Mouse (Mus musculus) testis, adult 2 months (tissue): Measurements from ENCODE around the gene Gtpbp2. TPM values are rescaled to one million over a fixed set of nuclear protein-coding genes. Genes with fewer than 3 reads are reported as not detected.

Source experiments
- H3K27ac ChIP-seq: fragments of 200-500 bp; 2 replicates; pipeline ENCODE4 v1.5.1; 2012; ENCODE audit warnings: low read depth, low read length; ENCODE audit not compliant: control insufficient read depth, insufficient read depth
- H3K27me3 ChIP-seq: fragments of 200-500 bp; 2 replicates; pipeline ENCODE4 v1.6.1; 2012; ENCODE audit warnings: mild to moderate bottlenecking, low read length, moderate library complexity; ENCODE audit not compliant: control insufficient read depth, insufficient read depth
- H3K36me3 ChIP-seq: fragments of 200-500 bp; 2 replicates; pipeline ENCODE4 v1.6.1; 2012; ENCODE audit warnings: mild to moderate bottlenecking, low read length; ENCODE audit not compliant: control insufficient read depth, insufficient read depth
- H3K4me1 ChIP-seq: fragments of 200-500 bp; 2 replicates; pipeline ENCODE4 v1.6.1; 2012; ENCODE audit warnings: low read length; ENCODE audit not compliant: control insufficient read depth, insufficient read depth
- H3K4me3 ChIP-seq: fragments of 200-500 bp; 2 replicates; pipeline ENCODE4 v1.5.1; 2012; ENCODE audit warnings: low read depth, mild to moderate bottlenecking, low read length, moderate library complexity, mixed read lengths; ENCODE audit not compliant: control insufficient read depth
- CTCF ChIP-seq: fragments of 200-500 bp; IDR thresholded peaks from 2 replicates; pipeline ENCODE4 v1.5.1; 2012; ENCODE audit warnings: low read depth, mild to moderate bottlenecking, inconsistent platforms, low read length, moderate library complexity; ENCODE audit not compliant: control insufficient read depth, insufficient read depth, insufficient replicate concordance
- POLR2A ChIP-seq: fragments of 200-500 bp; IDR thresholded peaks from 2 replicates; pipeline ENCODE4 v1.6.1; 2012; ENCODE audit warnings: low read depth, mild to moderate bottlenecking, inconsistent platforms, low read length, moderate library complexity; ENCODE audit not compliant: control insufficient read depth
- polyA plus RNA-seq: library from polyadenylated mRNA; depleted of rRNA; stranded (reverse); fragments of >200 nt; gene quantifications from 2 replicates; pipeline ENCODE4 v1.2.3, GENCODE M21; 2012

The Gtpbp2 gene
- polyA plus RNA-seq, 1 experiment, result 149 TPM

DNA sequence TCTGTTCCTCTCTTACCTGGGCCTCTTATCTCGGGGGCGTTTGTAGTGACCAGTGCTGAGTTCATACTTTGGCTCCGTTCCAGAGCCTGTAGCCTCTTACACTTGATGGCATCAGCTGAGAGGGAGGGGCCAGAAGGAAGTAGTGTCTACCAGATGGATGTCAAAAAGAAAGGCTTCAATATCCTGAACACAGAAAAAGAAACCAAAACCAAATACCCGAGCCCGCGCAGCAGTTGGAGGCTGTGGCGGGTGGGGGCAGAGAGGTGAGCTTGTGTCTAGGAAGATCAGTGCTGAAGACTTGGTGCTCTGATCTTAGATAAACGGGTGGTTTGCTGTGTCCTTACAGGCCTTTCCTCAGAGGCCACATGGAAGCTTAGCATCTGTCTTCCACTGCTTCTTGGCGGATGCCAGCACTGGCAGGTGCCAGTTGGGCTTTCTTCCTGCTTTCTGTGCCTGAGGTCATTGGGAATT is 2.2 kb downstream of the Gtpbp2 start:
- TF ChIP-seq CTCF (no peak), POLR2A (no peak)
- Histone ChIP-seq H3K4me3 (peak overlapping the region; percentile 32), H3K36me3 (no peaks in the 10 kb centered on the region; the same call in 1 of the 2 replicates), H3K27ac (no peak overlapping the region), H3K27me3 (no peaks in the 10 kb centered on the region), H3K4me1 (peaks cover 6% of the 10 kb centered on the region)

DNA sequence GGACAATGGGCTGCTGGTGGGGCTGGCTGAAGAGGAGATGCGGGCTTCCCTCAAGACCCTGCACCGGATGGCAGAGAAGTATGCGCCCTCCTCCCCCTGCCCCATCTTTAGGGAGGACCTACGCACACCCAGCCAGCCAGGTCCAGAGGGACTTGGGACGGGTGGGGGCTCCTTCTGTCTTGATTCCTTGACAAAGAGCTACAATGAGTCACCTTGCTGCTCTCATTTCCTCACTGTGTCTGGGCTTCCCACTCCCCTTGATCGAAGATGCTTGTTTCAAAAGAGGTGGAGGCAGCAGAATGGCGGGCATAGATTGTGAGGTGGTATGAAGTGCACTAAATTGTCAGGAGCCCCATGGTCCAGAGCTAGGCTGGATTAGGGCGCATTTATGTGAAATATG is 3.5 kb downstream of the Gtpbp2 start:
- H3K27me3 ChIP-seq, result no peaks in the 10 kb centered on the region
- TF ChIP-seq POLR2A (no peak), CTCF (no peak)
- no peaks in the 10 kb centered on the region; the same call in 1 of the 2 replicates for H3K36me3 ChIP-seq
- H3K27ac ChIP-seq, result no peak overlapping the region
- H3K4me3 ChIP-seq, result no peak overlapping the region
- peaks cover 6% of the 10 kb centered on the region for H3K4me1 ChIP-seq

DNA sequence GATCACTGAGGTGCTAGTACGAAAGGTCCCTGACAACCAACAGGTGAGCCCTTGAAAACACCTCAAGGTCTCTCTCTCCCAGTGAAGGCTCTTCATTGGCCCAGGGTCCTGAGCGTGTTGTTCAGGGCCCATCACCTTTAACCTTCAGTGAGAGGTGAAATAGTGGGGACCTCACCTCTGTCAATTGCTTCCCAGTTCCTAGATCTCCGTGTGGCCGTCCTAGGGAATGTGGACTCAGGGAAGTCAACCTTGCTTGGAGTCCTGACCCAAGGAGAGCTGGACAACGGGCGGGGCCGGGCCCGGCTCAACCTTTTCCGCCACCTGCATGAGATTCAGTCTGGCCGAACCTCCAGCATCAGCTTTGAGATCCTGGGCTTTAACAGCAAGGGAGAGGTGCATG is 4.0 kb downstream of the Gtpbp2 start:
- Histone ChIP-seq H3K36me3 (no peaks in the 10 kb centered on the region; the same call in 1 of the 2 replicates), H3K27me3 (no peaks in the 10 kb centered on the region), H3K27ac (no peak overlapping the region), H3K4me3 (no peak overlapping the region), H3K4me1 (peaks cover 6% of the 10 kb centered on the region)
- TF ChIP-seq CTCF (no peak), POLR2A (no peak)

DNA sequence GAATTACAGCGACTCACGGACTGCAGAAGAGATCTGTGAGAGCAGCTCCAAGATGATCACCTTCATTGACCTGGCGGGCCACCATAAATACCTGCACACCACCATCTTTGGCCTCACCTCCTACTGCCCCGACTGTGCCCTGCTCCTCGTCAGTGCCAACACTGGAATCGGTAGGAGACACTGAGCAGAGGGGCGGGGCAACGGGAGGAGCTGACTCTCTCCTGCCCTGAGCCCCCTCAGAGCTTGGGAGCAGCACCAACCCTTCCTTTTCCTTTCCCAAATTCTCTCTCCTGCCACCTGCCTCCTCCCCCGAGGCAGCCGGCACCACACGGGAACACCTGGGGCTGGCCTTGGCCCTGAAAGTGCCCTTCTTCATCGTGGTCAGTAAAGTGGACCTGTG is 4.6 kb downstream of the Gtpbp2 start:
- Histone ChIP-seq H3K27ac (no peak overlapping the region), H3K27me3 (no peaks in the 10 kb centered on the region), H3K4me1 (no peaks in the 10 kb centered on the region; the same call in 1 of the 2 replicates), H3K4me3 (no peak overlapping the region), H3K36me3 (no peaks in the 10 kb centered on the region; the same call in 1 of the 2 replicates)
- no peak for TF ChIP-seq CTCF
- TF ChIP-seq POLR2A, result no peak

DNA sequence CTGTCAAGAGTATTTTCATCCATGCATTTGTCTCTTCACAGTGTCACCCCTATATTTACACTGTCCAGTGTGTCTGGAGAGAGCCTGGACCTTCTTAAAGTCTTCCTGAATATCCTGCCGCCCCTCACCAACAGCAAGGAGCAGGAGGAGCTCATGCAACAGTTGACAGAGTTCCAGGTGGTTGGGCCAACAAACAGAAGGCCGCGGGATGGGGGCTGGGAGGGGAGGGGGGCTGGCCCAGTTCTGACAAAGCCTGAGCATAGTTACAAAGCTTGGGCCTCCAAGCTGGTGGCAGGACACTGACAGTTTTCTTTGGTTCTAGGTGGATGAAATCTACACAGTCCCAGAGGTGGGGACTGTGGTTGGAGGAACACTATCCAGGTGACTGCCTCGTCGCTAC is 5.4 kb downstream of the Gtpbp2 start:
- TF ChIP-seq POLR2A (no peak), CTCF (no peak)
- H3K27me3 ChIP-seq, result no peaks in the 10 kb centered on the region
- H3K4me1 ChIP-seq, result no peaks in the 10 kb centered on the region; the same call in 1 of the 2 replicates
- H3K36me3 ChIP-seq, result no peaks in the 10 kb centered on the region; the same call in 1 of the 2 replicates
- H3K4me3 ChIP-seq, result no peak overlapping the region
- H3K27ac ChIP-seq, result no peak overlapping the region

DNA sequence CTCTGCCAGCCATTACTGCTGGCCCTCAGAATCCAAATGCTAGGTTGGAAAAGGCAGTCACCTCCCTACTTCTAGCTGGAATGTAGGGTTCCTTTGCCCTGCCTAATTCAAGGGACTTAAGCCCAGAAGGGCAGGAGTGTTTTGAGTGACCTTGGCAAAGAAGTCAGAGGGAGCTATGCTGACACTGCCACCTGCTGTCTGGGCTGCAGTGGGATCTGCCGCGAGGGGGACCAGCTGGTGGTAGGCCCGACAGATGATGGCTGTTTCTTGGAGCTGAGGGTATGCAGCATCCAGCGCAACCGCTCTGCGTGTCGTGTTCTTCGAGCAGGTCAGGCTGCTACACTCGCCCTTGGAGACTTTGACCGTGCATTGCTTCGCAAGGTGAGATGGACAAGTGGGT is 6.2 kb downstream of the Gtpbp2 start:
- Histone ChIP-seq H3K4me3 (no peak overlapping the region), H3K4me1 (no peaks in the 10 kb centered on the region), H3K36me3 (no peaks in the 10 kb centered on the region; the same call in 1 of the 2 replicates), H3K27ac (no peak overlapping the region), H3K27me3 (no peaks in the 10 kb centered on the region)
- TF ChIP-seq CTCF (no peak; the same call in 1 of the 2 replicates), POLR2A (no peak)

DNA sequence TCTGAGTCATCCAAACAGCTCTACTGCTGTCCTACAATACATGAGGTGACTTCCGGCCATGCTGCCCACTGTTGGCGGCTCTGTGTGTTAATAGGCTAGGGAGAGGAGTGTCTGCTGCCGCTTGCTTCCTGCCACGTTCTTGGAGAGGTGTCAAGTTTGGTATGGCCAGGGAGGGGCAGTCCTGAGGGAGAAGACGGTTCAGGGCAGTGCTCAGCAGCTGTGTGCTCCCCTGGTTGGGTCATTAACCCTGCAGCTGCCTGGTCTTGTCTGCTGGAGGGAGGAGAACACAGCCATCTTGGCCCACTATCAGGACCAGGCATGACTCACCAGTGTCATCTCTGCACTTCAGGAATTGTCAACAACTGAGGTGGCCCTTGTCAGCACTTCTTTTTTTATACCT is 7.5 kb downstream of the Gtpbp2 start:
- no peaks in the 10 kb centered on the region for H3K27me3 ChIP-seq
- H3K36me3 ChIP-seq, result no peaks in the 10 kb centered on the region; the same call in 1 of the 2 replicates
- H3K4me1 ChIP-seq, result no peaks in the 10 kb centered on the region
- TF ChIP-seq POLR2A (no peak), CTCF (no peak)
- no peak overlapping the region for H3K27ac ChIP-seq
- no peak overlapping the region for H3K4me3 ChIP-seq

DNA sequence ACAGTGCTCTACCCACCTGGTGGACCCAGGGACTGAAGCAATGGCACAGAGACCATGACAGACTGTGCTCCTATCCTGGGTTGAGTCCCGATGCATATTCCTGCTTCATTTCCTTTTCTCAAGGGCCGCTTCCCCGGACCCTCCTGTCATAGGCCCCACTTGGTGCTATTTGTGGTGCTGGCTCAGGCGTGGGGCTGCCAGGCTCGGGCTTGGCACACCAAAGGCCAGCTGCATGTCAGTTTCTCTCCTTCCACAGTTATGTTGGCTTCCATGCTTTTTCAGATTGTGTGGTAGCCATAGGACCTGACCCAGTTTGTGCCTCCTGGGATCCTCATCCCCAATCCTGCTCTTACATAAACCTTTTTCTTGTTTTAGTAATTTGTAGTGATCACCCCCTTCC is 7.9 kb downstream of the Gtpbp2 start:
- TF ChIP-seq POLR2A (no peak), CTCF (no peak)
- Histone ChIP-seq H3K4me1 (no peaks in the 10 kb centered on the region), H3K27me3 (no peaks in the 10 kb centered on the region), H3K36me3 (no peaks in the 10 kb centered on the region; the same call in 1 of the 2 replicates), H3K27ac (no peak overlapping the region), H3K4me3 (no peak overlapping the region)
